Mouse (Mus musculus) forebrain, embryonic 15.5 days (tissue): ENCODE results near the gene Atp6v1e1. TPM values are rescaled to one million over a fixed set of nuclear protein-coding genes. Genes with fewer than 3 reads are reported as not detected.

Source experiments
- ATAC-seq: fragments of 200-750 bp; cut with Nextera tagmentation; replicated peaks from 2 replicates; pipeline ENCODE4 v1.8.0; 2017; ENCODE audit warnings: mild to moderate bottlenecking, moderate TSS enrichment, moderate library complexity
- H3K27ac ChIP-seq: fragments of 300-500 bp; sonication (generic); replicated peaks from 2 replicates; pipeline ENCODE4 v1.5.1; 2015; ENCODE audit warnings: mild to moderate bottlenecking, inconsistent platforms
- H3K27me3 ChIP-seq: fragments of 300-500 bp; sonication (generic); 2 replicates; pipeline ENCODE4 v1.6.1; 2015; ENCODE audit warnings: inconsistent platforms
- H3K36me3 ChIP-seq: fragments of 300-500 bp; sonication (generic); 2 replicates; pipeline ENCODE4 v1.6.1; 2015; ENCODE audit warnings: mild to moderate bottlenecking, inconsistent platforms
- H3K4me1 ChIP-seq: fragments of 300-500 bp; sonication (generic); 2 replicates; pipeline ENCODE4 v1.6.1; 2015; ENCODE audit warnings: inconsistent platforms
- H3K4me2 ChIP-seq: fragments of 300-500 bp; sonication (generic); replicated peaks from 2 replicates; pipeline ENCODE4 v1.6.1; 2015; ENCODE audit warnings: mild to moderate bottlenecking, inconsistent platforms
- H3K4me3 ChIP-seq: fragments of 300-500 bp; sonication (generic); 2 replicates; pipeline ENCODE4 v1.5.1; 2015; ENCODE audit warnings: mild to moderate bottlenecking, inconsistent platforms
- H3K9ac ChIP-seq: fragments of 300-500 bp; sonication (generic); replicated peaks from 2 replicates; pipeline ENCODE4 v1.6.1; 2015; ENCODE audit warnings: mild to moderate bottlenecking, inconsistent platforms
- H3K9me3 ChIP-seq: fragments of 300-500 bp; sonication (generic); 2 replicates; pipeline ENCODE4 v1.6.1; 2016; ENCODE audit warnings: inconsistent platforms
- WGBS: fragments of 180-500 bp; shearing (Covaris S2); methylation state at CpG from one replicate; pipeline ENCODE4 v1.1.7; 2015; ENCODE audit warnings: mixed read lengths; 5-methylcytosine and 5-hydroxymethylcytosine counted together
- polyA plus RNA-seq: library from polyadenylated mRNA; unstranded; fragments of >200 nt; fragmentation: Nextera tagmentation; extraction: Ambion mirVana; gene quantifications from 2 replicates; pipeline ENCODE4 v1.2.1, GENCODE M21; 2015

The Atp6v1e1 gene
- polyA plus RNA-seq, 1 experiment from 2014 or later, result 225 TPM

DNA sequence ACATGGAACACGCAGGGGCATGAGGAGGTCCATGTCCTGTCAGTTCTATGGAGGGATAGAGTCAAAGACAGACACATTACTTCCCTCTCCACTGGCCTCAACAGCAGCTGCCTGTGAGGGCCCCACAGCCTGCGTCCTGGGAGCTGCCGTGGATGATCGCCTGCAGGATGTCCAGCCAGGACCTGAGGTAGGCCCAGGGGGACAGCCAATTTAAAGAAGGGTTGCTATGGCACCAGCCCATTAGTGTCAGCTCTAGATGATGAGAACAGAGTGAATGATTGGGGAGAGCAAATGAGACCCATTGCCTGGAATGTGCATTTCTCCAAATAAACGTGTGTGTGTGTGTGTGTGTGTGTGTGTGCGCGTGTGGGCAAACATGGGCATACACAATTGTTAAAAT is 38.2 kb downstream of the Atp6v1e1 start:
- WGBS, result 45% methylated on average over 7 of the region's 7 CpGs
- Histone ChIP-seq H3K27me3 (no peaks in the 10 kb centered on the region), H3K36me3 (peaks cover 3% of the 10 kb centered on the region; the same call in 1 of the 2 replicates), H3K9me3 (no peaks in the 10 kb centered on the region), H3K4me3 (no peak overlapping the region), H3K27ac (no peak overlapping the region), H3K4me1 (no peaks in the 10 kb centered on the region), H3K9ac (no peak overlapping the region), H3K4me2 (no peak overlapping the region)
- ATAC-seq, result no peak

DNA sequence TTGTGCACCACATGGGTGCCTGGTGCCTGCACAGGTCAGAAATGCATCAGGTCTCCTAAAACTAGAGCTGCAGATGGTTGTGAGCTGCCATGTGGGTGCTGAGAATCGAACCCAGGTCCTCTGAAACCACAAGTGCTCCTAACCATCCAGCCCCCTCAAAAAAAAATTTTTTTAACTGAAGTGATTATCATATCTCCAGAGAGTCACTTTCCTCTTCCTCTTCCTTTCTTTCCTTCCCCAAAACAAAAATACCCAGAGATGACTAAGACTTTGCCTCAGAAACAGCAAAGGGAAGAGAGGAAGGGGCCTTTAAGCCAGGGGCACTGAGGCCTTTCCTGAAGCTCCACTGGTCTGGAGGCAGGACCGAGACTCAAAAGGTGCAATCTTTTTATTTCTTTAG is 39.6 kb downstream of the Atp6v1e1 start:
- no peaks in the 10 kb centered on the region for H3K4me1 ChIP-seq
- no peaks in the 10 kb centered on the region for H3K36me3 ChIP-seq
- H3K9me3 ChIP-seq, result no peaks in the 10 kb centered on the region
- ATAC-seq, result no peak
- no peak overlapping the region for H3K4me2 ChIP-seq
- WGBS, result 90% methylated on average over 2 of the region's 2 CpGs
- no peaks in the 10 kb centered on the region for H3K27me3 ChIP-seq
- no peak overlapping the region for H3K27ac ChIP-seq
- no peak overlapping the region for H3K9ac ChIP-seq
- H3K4me3 ChIP-seq, result no peak overlapping the region

DNA sequence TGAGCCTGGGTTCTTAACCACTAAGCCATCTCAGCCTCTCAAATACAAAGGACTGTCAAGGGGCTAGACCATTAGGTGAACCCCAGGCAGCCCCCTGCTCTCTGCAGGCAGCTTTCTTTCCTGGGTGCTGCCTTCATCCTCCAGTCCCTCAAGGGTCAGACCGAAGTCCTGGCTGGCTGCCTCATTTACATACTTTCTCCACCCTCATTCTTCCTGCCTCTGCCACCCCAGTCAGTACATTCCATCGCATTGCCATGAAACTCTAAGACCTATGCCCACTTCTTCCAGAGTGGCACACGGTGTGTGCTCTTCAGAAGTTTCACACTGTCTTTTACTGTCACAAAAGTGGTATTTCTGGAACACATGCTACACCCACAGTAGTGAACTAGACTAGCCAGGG is 44.4 kb downstream of the Atp6v1e1 start:
- H3K9ac ChIP-seq, result no peak overlapping the region
- no peaks in the 10 kb centered on the region for H3K36me3 ChIP-seq
- H3K27me3 ChIP-seq, result no peaks in the 10 kb centered on the region
- H3K9me3 ChIP-seq, result no peaks in the 10 kb centered on the region
- H3K4me2 ChIP-seq, result no peak overlapping the region
- WGBS, result 71% methylated on average over 3 of the region's 3 CpGs
- no peak overlapping the region for H3K4me3 ChIP-seq
- H3K27ac ChIP-seq, result no peak overlapping the region
- H3K4me1 ChIP-seq, result peaks cover 13% of the 10 kb centered on the region
- no peak for ATAC-seq

DNA sequence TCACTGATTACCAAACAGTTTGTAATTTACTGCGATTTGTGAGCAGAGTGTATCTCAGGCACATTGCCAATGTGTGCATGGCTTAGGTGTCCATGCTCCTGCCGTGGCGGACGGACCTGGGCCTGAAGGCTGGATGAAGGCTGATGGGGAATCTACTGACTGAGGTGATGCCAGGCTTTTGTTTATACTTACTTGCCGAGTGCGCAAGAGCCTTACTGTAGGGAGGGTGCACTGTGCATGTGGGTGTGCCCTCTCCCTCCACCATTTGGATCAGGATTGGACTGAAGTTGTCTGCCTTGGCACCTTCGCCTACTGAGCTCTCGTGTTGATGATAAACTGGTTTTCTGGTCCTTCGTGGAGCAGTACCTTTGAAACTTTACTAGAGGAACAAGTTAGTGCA is 45.1 kb downstream of the Atp6v1e1 start:
- H3K36me3 ChIP-seq, result no peaks in the 10 kb centered on the region
- no peaks in the 10 kb centered on the region for H3K9me3 ChIP-seq
- no peak for ATAC-seq
- H3K4me1 ChIP-seq, result peaks cover 20% of the 10 kb centered on the region
- H3K27ac ChIP-seq, result no peak overlapping the region
- H3K9ac ChIP-seq, result no peak overlapping the region
- no peak overlapping the region for H3K4me3 ChIP-seq
- H3K4me2 ChIP-seq, result no peak overlapping the region
- no peaks in the 10 kb centered on the region for H3K27me3 ChIP-seq
- WGBS, result 90% methylated on average over 9 of the region's 9 CpGs

GRCm38 (mm10) chr6:120776286-120776685 is 46.3 kb downstream of the Atp6v1e1 start:
- H3K27ac ChIP-seq, result no peak overlapping the region
- H3K4me1 ChIP-seq, result peaks cover 25% of the 10 kb centered on the region
- no peak overlapping the region for H3K9ac ChIP-seq
- H3K4me2 ChIP-seq, result no peak overlapping the region
- no peak overlapping the region for H3K4me3 ChIP-seq
- ATAC-seq, result no peak
- H3K9me3 ChIP-seq, result no peaks in the 10 kb centered on the region
- H3K27me3 ChIP-seq, result no peaks in the 10 kb centered on the region
- no peaks in the 10 kb centered on the region for H3K36me3 ChIP-seq
- 89% methylated on average over 3 of the region's 3 CpGs for whole genome bisulfite sequencing

GRCm38 (mm10) chr6:120773763-120774162 is 48.8 kb downstream of the Atp6v1e1 start:
- WGBS, result 43% methylated on average over 6 of the region's 6 CpGs
- peak; percentile 66; the same call in 1 of the 2 replicates for ATAC-seq
- no peak overlapping the region for H3K4me2 ChIP-seq

DNA sequence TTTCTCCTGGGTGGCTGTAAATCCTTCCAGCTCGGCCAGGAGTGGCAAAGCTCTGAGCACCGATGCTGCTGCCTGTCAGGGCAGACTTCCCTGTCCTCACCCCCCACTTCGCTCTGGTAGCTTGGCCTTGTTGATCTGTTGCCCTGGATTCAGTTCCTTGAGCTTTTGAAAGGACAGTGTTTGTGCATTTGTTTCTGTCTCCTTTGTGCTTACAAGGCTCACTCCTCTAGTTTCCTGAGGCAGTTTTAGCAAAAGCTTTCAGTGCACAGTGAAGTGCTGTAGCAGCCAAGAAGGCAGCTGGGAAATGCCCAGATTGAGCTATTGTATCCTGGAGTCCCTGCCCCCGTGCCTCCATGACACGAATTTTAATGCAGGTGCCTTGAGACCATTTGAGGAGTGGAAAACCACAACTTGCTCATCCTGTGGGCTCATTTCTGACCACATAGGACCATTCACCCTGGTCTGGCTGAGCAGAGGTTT is 49.4 kb downstream of the Atp6v1e1 start, which contains the start of gene Slc25a18:
Gene Slc25a18, plus strand, starts transcription at position 430 of the 480 bp plus-strand sequence.
- H3K27ac ChIP-seq, result peak within 1 kb of the TSS; percentile 77
- H3K4me2 ChIP-seq, result no peak within 1 kb of the TSS
- H3K9ac ChIP-seq, result no peak within 1 kb of the TSS
- 10% methylated on average over 5 of the region's 5 CpGs for WGBS
- H3K4me1 ChIP-seq, result peaks cover 25% of the 10 kb centered on the region
- no peaks in the 10 kb centered on the region for H3K9me3 ChIP-seq
- H3K36me3 ChIP-seq, result no peaks in the 10 kb centered on the region
- peak; percentile 88 for ATAC-seq
- H3K27me3 ChIP-seq, result no peaks in the 10 kb centered on the region
- H3K4me3 ChIP-seq, result no peak within 1 kb of the TSS

More at GRCm38 (mm10) chr6:120773763-120774162, 48.8 kb downstream of the Atp6v1e1 start:
- Histone ChIP-seq H3K9me3 (no peaks in the 10 kb centered on the region), H3K27ac (peak overlapping the region; percentile 77; the same call in 1 of the 2 replicates), H3K4me3 (no peak overlapping the region), H3K27me3 (no peaks in the 10 kb centered on the region), H3K4me1 (peaks cover 25% of the 10 kb centered on the region), H3K36me3 (no peaks in the 10 kb centered on the region), H3K9ac (no peak overlapping the region)

DNA sequence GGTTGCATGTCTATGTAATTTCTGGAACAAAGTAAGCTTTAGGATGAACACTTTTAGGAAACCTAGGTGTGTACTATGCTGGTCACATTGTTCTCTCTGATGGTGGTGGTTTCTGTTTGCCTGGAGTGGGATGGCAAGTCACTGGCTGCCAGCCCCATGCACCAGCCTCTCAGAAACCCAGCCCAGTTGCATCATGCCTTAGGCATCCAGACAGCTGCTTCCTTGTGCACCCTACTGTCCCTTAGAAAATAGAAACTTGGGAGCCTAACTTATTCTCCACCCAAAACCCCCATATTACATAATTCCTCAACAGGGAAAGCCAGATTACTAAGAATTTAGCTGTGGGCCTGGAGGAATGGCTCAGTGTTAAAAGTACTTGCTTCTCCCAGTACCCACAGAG is 50.6 kb downstream of the Atp6v1e1 start:
- Histone ChIP-seq H3K4me2 (no peak overlapping the region), H3K9me3 (no peaks in the 10 kb centered on the region), H3K4me3 (no peak overlapping the region), H3K27ac (0 out of 2 replicates have a peak overlapping the region, but pooled peaks have one; percentile 77), H3K4me1 (peaks cover 25% of the 10 kb centered on the region), H3K36me3 (peaks cover 1% of the 10 kb centered on the region; the same call in 1 of the 2 replicates), H3K27me3 (no peaks in the 10 kb centered on the region), H3K9ac (no peak overlapping the region)
- ATAC-seq, result no peak

DNA sequence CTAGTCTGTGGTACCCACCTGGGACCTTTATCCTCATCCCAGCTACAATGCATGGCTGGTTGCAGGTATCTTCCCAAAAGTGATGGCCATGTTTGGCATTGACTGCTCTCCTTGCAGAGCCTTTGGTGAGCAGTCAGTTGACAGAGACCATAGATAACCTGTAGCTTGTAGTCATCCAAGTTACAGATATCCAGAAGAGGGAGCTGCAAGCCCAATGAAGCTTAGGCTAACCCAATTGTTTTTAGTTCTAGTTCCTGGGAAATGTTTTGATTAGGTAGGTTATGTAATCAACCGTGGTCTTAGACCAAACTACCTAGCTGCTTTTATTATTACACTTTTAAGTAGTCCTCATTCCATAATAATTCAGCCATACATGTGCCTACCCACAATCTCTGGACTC is 51.2 kb downstream of the Atp6v1e1 start:
- H3K4me3 ChIP-seq, result no peak overlapping the region
- ATAC-seq, result no peak
- peaks cover 25% of the 10 kb centered on the region for H3K4me1 ChIP-seq
- H3K9me3 ChIP-seq, result no peaks in the 10 kb centered on the region
- H3K9ac ChIP-seq, result no peak overlapping the region
- H3K27me3 ChIP-seq, result no peaks in the 10 kb centered on the region
- H3K27ac ChIP-seq, result no peak overlapping the region
- H3K4me2 ChIP-seq, result no peak overlapping the region
- H3K36me3 ChIP-seq, result peaks cover 6% of the 10 kb centered on the region; the same call in 1 of the 2 replicates
- 81% methylated on average over 1 of the region's 1 CpGs for WGBS

DNA sequence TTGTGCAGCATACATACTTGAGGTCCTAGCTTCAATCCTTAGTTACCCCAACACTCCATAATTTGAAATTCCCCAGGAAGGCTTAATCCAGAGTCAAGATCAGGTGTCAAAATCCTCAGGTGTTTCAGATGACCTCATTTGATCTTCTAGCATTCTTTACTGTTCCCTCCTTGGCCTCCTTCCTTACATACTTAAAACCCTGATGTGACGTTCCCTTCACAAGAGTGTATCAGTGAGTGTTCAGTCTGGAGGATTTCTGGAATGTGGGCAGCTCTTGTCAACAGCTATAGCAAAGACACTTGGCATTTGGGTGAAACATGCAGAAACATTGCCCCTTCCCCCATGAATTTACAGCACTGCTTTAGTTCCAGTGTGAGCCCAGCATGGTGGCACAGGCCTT is 52.6 kb downstream of the Atp6v1e1 start:
- peaks cover 25% of the 10 kb centered on the region for H3K4me1 ChIP-seq
- no peaks in the 10 kb centered on the region for H3K27me3 ChIP-seq
- H3K4me3 ChIP-seq, result no peak overlapping the region
- no peak overlapping the region for H3K4me2 ChIP-seq
- H3K9ac ChIP-seq, result no peak overlapping the region
- no peak for ATAC-seq
- 98% methylated on average over 1 of the region's 1 CpGs for WGBS
- no peaks in the 10 kb centered on the region for H3K9me3 ChIP-seq
- H3K36me3 ChIP-seq, result peaks cover 11% of the 10 kb centered on the region; the same call in 1 of the 2 replicates
- no peak overlapping the region for H3K27ac ChIP-seq

DNA sequence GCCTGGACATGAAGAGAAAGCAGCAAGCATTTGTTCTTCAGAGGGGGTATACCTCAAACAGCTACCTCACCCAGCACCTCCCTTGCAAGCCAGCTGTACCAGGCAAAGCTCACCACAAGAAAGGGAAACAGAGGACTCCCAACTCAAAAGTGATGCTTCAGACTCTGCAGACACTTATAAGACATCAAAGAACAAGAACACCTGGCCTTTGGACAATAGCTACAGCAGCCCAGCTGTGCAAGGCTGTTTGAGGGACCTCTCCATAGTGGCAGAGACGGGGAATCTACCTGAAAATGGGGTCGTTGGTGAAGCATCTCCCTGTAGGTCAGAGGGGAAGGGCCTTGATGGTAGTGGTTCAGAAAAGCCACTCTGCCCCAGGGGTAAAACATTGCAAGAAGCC is 61.4 kb downstream of the Atp6v1e1 start:
- 85% methylated on average over 2 of the region's 2 CpGs for WGBS
- Histone ChIP-seq H3K4me1 (no peaks in the 10 kb centered on the region), H3K9ac (no peak overlapping the region), H3K4me2 (no peak overlapping the region), H3K9me3 (no peaks in the 10 kb centered on the region), H3K27ac (no peak overlapping the region), H3K4me3 (no peak overlapping the region), H3K27me3 (no peaks in the 10 kb centered on the region), H3K36me3 (peaks cover 52% of the 10 kb centered on the region)
- no peak for ATAC-seq

GRCm38 (mm10) chr6:120746416-120746815 is 76.2 kb downstream of the Atp6v1e1 start:
- WGBS, result 95% methylated on average over 2 of the region's 2 CpGs
- H3K4me2 ChIP-seq, result no peak overlapping the region
- no peak overlapping the region for H3K9ac ChIP-seq
- no peak for ATAC-seq
- no peaks in the 10 kb centered on the region for H3K9me3 ChIP-seq
- peaks cover 3% of the 10 kb centered on the region; the same call in 1 of the 2 replicates for H3K36me3 ChIP-seq
- H3K4me1 ChIP-seq, result no peaks in the 10 kb centered on the region
- no peaks in the 10 kb centered on the region for H3K27me3 ChIP-seq
- H3K27ac ChIP-seq, result no peak overlapping the region
- H3K4me3 ChIP-seq, result no peak overlapping the region
